Mouse (Mus musculus) bone marrow, adult 2 months (tissue): Measurements from ENCODE around the gene Tmf1.

Experiments
- CTCF ChIP-seq: fragments of 200-500 bp; IDR thresholded peaks from 2 replicates; pipeline ENCODE4 v1.5.1; 2011; ENCODE audit warnings: low read length, control low read depth; ENCODE audit not compliant: control insufficient read depth, insufficient read depth
- POLR2A ChIP-seq: fragments of 200-500 bp; IDR thresholded peaks from 2 replicates; pipeline ENCODE4 v1.6.1; 2011; ENCODE audit warnings: low read depth, mild to moderate bottlenecking, control low read depth, low read length, borderline replicate concordance; ENCODE audit not compliant: control insufficient read depth

- TF ChIP-seq POLR2A (no peak), CTCF (no peak)
These were observed 37.1 kb downstream of the Tmf1 start for GRCm38 (mm10) chr6:97141811-97142210.
